Mouse (Mus musculus) cortical plate, adult 2 months (tissue): ENCODE data around the gene Sec14l5.

Experiments used
- CTCF ChIP-seq: fragments of 200-500 bp; IDR thresholded peaks from 2 replicates; pipeline ENCODE4 v1.5.1; 2011; ENCODE audit warnings: mild to moderate bottlenecking, control low read depth, low read length; ENCODE audit not compliant: insufficient read depth; ENCODE audit errors: extremely low read depth
- POLR2A ChIP-seq: fragments of 200-500 bp; IDR thresholded peaks from 2 replicates; pipeline ENCODE4 v1.6.1; 2011; ENCODE audit warnings: mild to moderate bottlenecking, low read length, control low read depth; ENCODE audit not compliant: insufficient read depth; ENCODE audit errors: extremely low read depth

- TF ChIP-seq CTCF, result no peak
- TF ChIP-seq POLR2A, result peak; percentile 55; the same call in 1 of the 2 replicates
These were observed 56.9 kb downstream of the Sec14l5 start, which contains the start of gene Nagpa for GRCm38 (mm10) chr16:5203668-5204433.
